Mouse (Mus musculus) megakaryocyte, embryonic 14.5 days (primary cell): ENCODE measurements at regions not wholly inside any gene's neighbourhood (a gene's known extent, or its start where the extent isn't known, plus 50 kb on each side); places are given as distances from the start of the nearest gene placed in this dataset.

Experiments
- FLI1 ChIP-seq: IDR thresholded peaks from 2 replicates; pipeline ENCODE4 v1.6.1; 2012; ENCODE audit warnings: low read length, inconsistent platforms, mixed read lengths
- GATA1 ChIP-seq: IDR thresholded peaks from 3 replicates; pipeline ENCODE4 v1.6.1; 2012; ENCODE audit warnings: mixed read lengths, low read length, inconsistent platforms, borderline replicate concordance

DNA sequence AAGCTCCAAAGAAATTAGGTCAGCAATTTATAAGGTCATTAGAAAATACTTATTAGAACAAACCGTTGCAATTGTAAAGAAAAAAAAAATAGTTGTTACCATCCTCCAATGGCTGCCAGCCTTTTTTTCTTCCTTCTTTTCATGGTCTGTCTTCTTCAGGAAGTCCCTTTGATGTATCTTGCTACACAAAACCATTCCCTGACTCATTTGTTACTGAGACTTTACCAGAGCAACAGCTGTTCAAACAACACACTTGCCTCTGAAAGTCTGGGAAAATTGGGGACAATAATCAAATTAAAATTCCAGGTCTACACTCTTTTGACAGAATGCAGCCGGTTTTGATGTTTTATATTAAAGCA lies 142.5 kb downstream of the Sox4 start:
- TF ChIP-seq GATA1 (no peak), FLI1 (no peak)
